Mouse (Mus musculus) urinary bladder, postnatal 14 days (tissue): Measurements from ENCODE around the gene Ggact.

Experiments used
- DNase-seq: peaks from one replicate; pipeline ENCODE4 v3.0.0; 2021; ENCODE audit warnings: low spot score

Gene Ggact

GRCm38 (mm10) chr14:122867531-122868285 lies 45.8 kb downstream of the Ggact start:
- no peak for DNase-seq

GRCm38 (mm10) chr14:122865462-122866129 lies 48.0 kb downstream of the Ggact start:
- DNase-seq = no peak

- no peak for DNase-seq
These were observed 50.9 kb downstream of the Ggact start for GRCm38 (mm10) chr14:122862623-122863022.

- DNase-seq = no peak
These were observed 53.8 kb downstream of the Ggact start for GRCm38 (mm10) chr14:122859792-122860191.

- DNase-seq = no peak
These were observed 61.0 kb downstream of the Ggact start for GRCm38 (mm10) chr14:122852506-122853057.

GRCm38 (mm10) chr14:122837018-122837417 lies 76.5 kb downstream of the Ggact start:
- no peak for DNase-seq

GRCm38 (mm10) chr14:122836221-122836620 lies 77.3 kb downstream of the Ggact start:
- no peak for DNase-seq

- no peak for DNase-seq
These were observed 77.9 kb downstream of the Ggact start for GRCm38 (mm10) chr14:122835487-122836190.

GRCm38 (mm10) chr14:122834753-122835152 lies 78.8 kb downstream of the Ggact start:
- DNase-seq = no peak

- DNase-seq = no peak
These were observed 79.9 kb downstream of the Ggact start for GRCm38 (mm10) chr14:122833666-122834065.

GRCm38 (mm10) chr14:122830433-122830832 lies 83.1 kb downstream of the Ggact start:
- no peak for DNase-seq

GRCm38 (mm10) chr14:122825464-122825863 lies 88.1 kb downstream of the Ggact start:
- no peak for DNase-seq

GRCm38 (mm10) chr14:122823791-122824190 lies 89.8 kb downstream of the Ggact start:
- no peak for DNase-seq

GRCm38 (mm10) chr14:122821002-122821401 lies 92.6 kb downstream of the Ggact start:
- no peak for DNase-seq

- no peak for DNase-seq
These were observed 113.3 kb downstream of the Ggact start for GRCm38 (mm10) chr14:122800296-122800695.

GRCm38 (mm10) chr14:122793368-122793767 lies 120.2 kb downstream of the Ggact start:
- no peak for DNase-seq

- no peak for DNase-seq
These were observed 123.4 kb downstream of the Ggact start for GRCm38 (mm10) chr14:122790111-122790510.

- no peak for DNase-seq
These were observed 125.4 kb downstream of the Ggact start for GRCm38 (mm10) chr14:122788199-122788598.

GRCm38 (mm10) chr14:122784701-122785100 lies 128.9 kb downstream of the Ggact start:
- DNase-seq = no peak

GRCm38 (mm10) chr14:122766448-122766847 lies 147.1 kb downstream of the Ggact start:
- DNase-seq = no peak
